Mouse (Mus musculus): Measurements from ENCODE around the gene Ppp2r3a.

- TF ChIP-seq CTCF (IDR thresholded peaks at IDR 0.05; ENCODE audit: borderline replicate concordance, extremely low read depth, insufficient read depth, insufficient read length) (no peak), POLR2A (IDR thresholded peaks at IDR 0.05; ENCODE audit: borderline replicate concordance, extremely low read depth, insufficient read depth, insufficient read length, poor library complexity, severe bottlenecking) (no peak)
Observed at GRCm38 (mm10) chr9:101261989-101262571, 10.5 kb upstream of the Ppp2r3a start.

All from brain, embryonic 14.5 days (tissue).